Mouse (Mus musculus) stomach, postnatal 0 days (tissue): Measurements from ENCODE around the gene Cd28. TPM values are rescaled to one million over a fixed set of nuclear protein-coding genes. Genes with fewer than 3 reads are reported as not detected.

Experiments used
- ATAC-seq: fragments of 200-750 bp; cut with Nextera tagmentation; 2 replicates; pipeline ENCODE4 v1.8.0; 2017; ENCODE audit not compliant: low FRiP score, low TSS enrichment
- DNase-seq: peaks from one replicate; pipeline ENCODE4 v3.0.0-alpha.2; 2016; ENCODE audit warnings: low spot score
- H3K27ac ChIP-seq: fragments of 300-500 bp; sonication (generic); replicated peaks from 2 replicates; pipeline ENCODE4 v1.5.1; 2014; ENCODE audit warnings: mild to moderate bottlenecking, control low read depth
- H3K27me3 ChIP-seq: fragments of 300-500 bp; sonication (generic); 2 replicates; pipeline ENCODE4 v1.6.1; 2014; ENCODE audit warnings: low read length; ENCODE audit not compliant: control insufficient read depth, insufficient read depth
- H3K36me3 ChIP-seq: fragments of 300-500 bp; sonication (generic); 2 replicates; pipeline ENCODE4 v1.6.1; 2014; ENCODE audit warnings: low read length, mixed read lengths; ENCODE audit not compliant: control insufficient read depth, insufficient read depth
- H3K4me1 ChIP-seq: fragments of 300-500 bp; sonication (generic); replicated peaks from 2 replicates; pipeline ENCODE4 v1.6.1; 2014; ENCODE audit warnings: antibody characterized with exemption; ENCODE audit not compliant: control insufficient read depth, insufficient read depth
- H3K4me2 ChIP-seq: fragments of 300-500 bp; sonication (generic); replicated peaks from 2 replicates; pipeline ENCODE4 v1.6.1; 2014; ENCODE audit warnings: low read depth, mild to moderate bottlenecking, control low read depth, moderate library complexity
- H3K4me3 ChIP-seq: fragments of 300-500 bp; sonication (generic); 2 replicates; pipeline ENCODE4 v1.5.1; 2014; ENCODE audit warnings: low read depth, low read length, control low read depth
- H3K9ac ChIP-seq: fragments of 300-500 bp; sonication (generic); 2 replicates; pipeline ENCODE4 v1.6.1; 2014; ENCODE audit warnings: mild to moderate bottlenecking, low read length, control low read depth, mixed read lengths
- H3K9me3 ChIP-seq: fragments of 300-500 bp; sonication (generic); 2 replicates; pipeline ENCODE4 v1.6.1; 2016; ENCODE audit warnings: low read length; ENCODE audit not compliant: control insufficient read depth
- CTCF ChIP-seq: IDR thresholded peaks from 2 replicates; pipeline ENCODE4 v1.5.1; 2016; ENCODE audit warnings: antibody characterized with exemption, low read depth, mild to moderate bottlenecking, moderate library complexity
- EP300 ChIP-seq: optimal IDR thresholded peaks from 2 replicates; pipeline ENCODE3; 2016; ENCODE audit warnings: antibody characterized with exemption
- WGBS: fragments of 180-500 bp; shearing (Covaris S2); extraction: QIAGEN DNeasy Blood & Tissue Kit; methylation state at CpG from one replicate; pipeline ENCODE4 v1.1.7; 2014; 5-methylcytosine and 5-hydroxymethylcytosine counted together
- polyA plus RNA-seq: library from polyadenylated mRNA; unstranded; fragments of >200 nt; fragmentation: Nextera tagmentation; extraction: Ambion mirVana; gene quantifications from 2 replicates; pipeline ENCODE4 v1.2.1, GENCODE M21; 2015

Gene Cd28
- polyA plus RNA-seq, 1 experiment from 2014 or later, result 0.06 TPM

- TF ChIP-seq EP300, result no peak
- no peak for DNase-seq
- Histone ChIP-seq H3K27ac (no peak overlapping the region), H3K4me1 (no peaks in the 10 kb centered on the region), H3K9ac (no peak overlapping the region), H3K27me3 (no peaks in the 10 kb centered on the region), H3K4me3 (no peak overlapping the region), H3K4me2 (no peak overlapping the region), H3K9me3 (no peaks in the 10 kb centered on the region), H3K36me3 (no peaks in the 10 kb centered on the region)
- no peak for ATAC-seq
These were observed 77.1 kb downstream of the Cd28 start for GRCm38 (mm10) chr1:60793717-60794116.

GRCm38 (mm10) chr1:60795677-60796205 lies 79.1 kb downstream of the Cd28 start:
- ATAC-seq (no peak), DNase-seq (no peak)
- no peak overlapping the region for H3K4me3 ChIP-seq
- no peaks in the 10 kb centered on the region for H3K9me3 ChIP-seq
- H3K4me2 ChIP-seq, result no peak overlapping the region
- no peaks in the 10 kb centered on the region for H3K4me1 ChIP-seq
- H3K27me3 ChIP-seq, result no peaks in the 10 kb centered on the region
- no peaks in the 10 kb centered on the region for H3K36me3 ChIP-seq
- WGBS, result 77% methylated on average over 3 of the region's 3 CpGs
- no peak overlapping the region for H3K27ac ChIP-seq
- H3K9ac ChIP-seq, result no peak overlapping the region
- TF ChIP-seq CTCF, result no peak
- TF ChIP-seq EP300, result no peak

GRCm38 (mm10) chr1:60799795-60800345 lies 83.3 kb downstream of the Cd28 start:
- Histone ChIP-seq H3K9me3 (no peaks in the 10 kb centered on the region), H3K36me3 (no peaks in the 10 kb centered on the region), H3K4me1 (no peaks in the 10 kb centered on the region), H3K27ac (no peak overlapping the region), H3K9ac (no peak overlapping the region), H3K4me3 (no peak overlapping the region), H3K4me2 (no peak overlapping the region), H3K27me3 (no peaks in the 10 kb centered on the region)
- ATAC-seq (no peak), DNase-seq (no peak)
- 52% methylated on average over 1 of the region's 1 CpGs for WGBS
- TF ChIP-seq CTCF (no peak), EP300 (no peak)

- Histone ChIP-seq H3K4me1 (no peaks in the 10 kb centered on the region), H3K9ac (no peak overlapping the region), H3K4me2 (no peak overlapping the region), H3K27ac (no peak overlapping the region), H3K27me3 (no peaks in the 10 kb centered on the region), H3K36me3 (no peaks in the 10 kb centered on the region), H3K9me3 (no peaks in the 10 kb centered on the region), H3K4me3 (no peak overlapping the region)
- ATAC-seq, result no peak
- 91% methylated on average over 4 of the region's 4 CpGs for WGBS
- no peak for TF ChIP-seq CTCF
- TF ChIP-seq EP300, result no peak
- no peak for DNase-seq
These were observed 84.6 kb downstream of the Cd28 start for GRCm38 (mm10) chr1:60801210-60801671.

- no peak overlapping the region for H3K9ac ChIP-seq
- no peak for TF ChIP-seq EP300
- no peak for TF ChIP-seq CTCF
- DNase-seq (no peak), ATAC-seq (no peak; the same call in 1 of the 2 replicates)
- H3K36me3 ChIP-seq, result no peaks in the 10 kb centered on the region
- H3K4me3 ChIP-seq, result no peak overlapping the region
- no peaks in the 10 kb centered on the region for H3K9me3 ChIP-seq
- no peak overlapping the region for H3K4me2 ChIP-seq
- H3K27me3 ChIP-seq, result no peaks in the 10 kb centered on the region
- no peaks in the 10 kb centered on the region for H3K4me1 ChIP-seq
- 74% methylated on average over 4 of the region's 4 CpGs for WGBS
- no peak overlapping the region for H3K27ac ChIP-seq
These were observed 86.7 kb downstream of the Cd28 start for GRCm38 (mm10) chr1:60803128-60803824.
